Mouse (Mus musculus) spleen, adult 12 weeks (tissue): ENCODE results near the gene Klf3.

Experiments used
- DNase-seq: peaks from one replicate; pipeline ENCODE4 v3.0.0; 2022; ENCODE audit warnings: low spot score

Gene Klf3

GRCm38 (mm10) chr5:64802795-64803719 is at the start of gene Klf3:
Klf3 (plus strand) TSS chr5:64803388.
- DNase-seq: peak; percentile 90

GRCm38 (mm10) chr5:64762295-64762694 is 40.9 kb upstream of the Klf3 start:
- no peak for DNase-seq

GRCm38 (mm10) chr5:64764452-64764851 is 38.7 kb upstream of the Klf3 start:
- no peak for DNase-seq

- DNase-seq: no peak
Measured at GRCm38 (mm10) chr5:64765765-64766164, 37.4 kb upstream of the Klf3 start.

GRCm38 (mm10) chr5:64766626-64767025 is 36.6 kb upstream of the Klf3 start:
- DNase-seq: no peak

GRCm38 (mm10) chr5:64771619-64772018 is 31.6 kb upstream of the Klf3 start:
- DNase-seq: no peak

GRCm38 (mm10) chr5:64778211-64778610 is 25.0 kb upstream of the Klf3 start:
- DNase-seq: no peak

- DNase-seq: no peak
Measured at GRCm38 (mm10) chr5:64779285-64779684, 23.9 kb upstream of the Klf3 start.

- peak; percentile 17 for DNase-seq
Measured at GRCm38 (mm10) chr5:64780778-64781177, 22.4 kb upstream of the Klf3 start.

GRCm38 (mm10) chr5:64788175-64788574 is 15.0 kb upstream of the Klf3 start:
- DNase-seq: no peak

- DNase-seq: no peak
Measured at GRCm38 (mm10) chr5:64798209-64798608, 5.0 kb upstream of the Klf3 start.

- DNase-seq: no peak
Measured at GRCm38 (mm10) chr5:64801545-64801944, 1.6 kb upstream of the Klf3 start.

GRCm38 (mm10) chr5:64802143-64802542 is 1.0 kb upstream of the Klf3 start:
- no peak for DNase-seq

- peak; percentile 44 for DNase-seq
Measured at GRCm38 (mm10) chr5:64803720-64804462, 703 bp downstream of the Klf3 start.

GRCm38 (mm10) chr5:64805131-64805872 is 2.1 kb downstream of the Klf3 start:
- no peak for DNase-seq

- DNase-seq: peak; percentile 41
Measured at GRCm38 (mm10) chr5:64805873-64806505, 2.8 kb downstream of the Klf3 start.

- DNase-seq: no peak
Measured at GRCm38 (mm10) chr5:64806600-64806999, 3.4 kb downstream of the Klf3 start.

GRCm38 (mm10) chr5:64807159-64807558 is 4.0 kb downstream of the Klf3 start:
- DNase-seq: no peak

GRCm38 (mm10) chr5:64807603-64808002 is 4.4 kb downstream of the Klf3 start:
- DNase-seq: no peak

GRCm38 (mm10) chr5:64808106-64809010 is 5.2 kb downstream of the Klf3 start:
- DNase-seq: no peak

- no peak for DNase-seq
Measured at GRCm38 (mm10) chr5:64809257-64809656, 6.1 kb downstream of the Klf3 start.
